ENCODE assay signal across 8 mouse cellular contexts in the genomic region with DNA sequence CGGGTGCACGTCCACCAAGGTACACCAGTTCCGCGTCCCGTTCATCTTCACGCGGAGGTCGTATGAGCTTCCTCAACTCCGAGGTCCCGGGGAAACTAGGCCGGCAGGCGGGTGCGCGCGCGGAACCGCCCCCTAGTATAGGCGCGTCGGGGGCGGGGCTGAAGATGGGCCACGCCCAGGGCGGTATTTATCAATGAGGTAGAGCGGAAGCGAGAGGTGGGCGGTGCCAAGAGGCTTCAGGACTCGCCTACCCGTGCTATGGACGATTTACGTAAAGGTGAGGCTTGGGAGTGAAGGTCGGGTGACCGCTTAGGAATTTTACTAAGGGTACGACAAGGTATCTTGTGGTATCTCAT. TPM values are rescaled to one million over a fixed set of nuclear protein-coding genes. Genes with fewer than 3 reads are reported as not detected.
DNase-seq lines count a peak whose midpoint lies in the region; ATAC-seq lines count a peak whose summit lies in the region.
"Not testable (repeated sequence)": the region's sequence is repeated elsewhere in the genome, so short reads cannot be mapped to it uniquely, and the experiment has no call there.

Gene Tuft1 (minus strand): TSS at position 133 of the 356 bp plus-strand sequence.

- H3K4me3 ChIP-seq in forebrain, embryonic 16.5 days (replicated peaks; ENCODE audit: low read length) = peak within 1 kb of the TSS; percentile 39
- H3K4me3 ChIP-seq in liver, embryonic 12.5 days = peak within 1 kb of the TSS; percentile 61
- peak within 1 kb of the TSS; percentile 41 for H3K4me3 ChIP-seq in midbrain, embryonic 16.5 days (ENCODE audit: low read depth, low read length)

- H3K27ac ChIP-seq in forebrain, embryonic 16.5 days (ENCODE audit: low read length); midbrain, embryonic 16.5 days (ENCODE audit: low read length): not testable (repeated sequence)
- H3K27ac ChIP-seq in liver, embryonic 12.5 days = peak within 1 kb of the TSS; percentile 81

- H3K27me3 ChIP-seq in forebrain, embryonic 16.5 days (replicated peaks; ENCODE audit: control insufficient read depth, insufficient read depth, low read length); midbrain, embryonic 16.5 days (ENCODE audit: control insufficient read depth, insufficient read depth, low read depth, low read length): not testable (repeated sequence)
- H3K27me3 ChIP-seq in liver, embryonic 12.5 days (replicated peaks) = peaks cover 10% of the 10 kb centered on the region

- H3K4me1 ChIP-seq in forebrain, embryonic 16.5 days (replicated peaks; ENCODE audit: control insufficient read depth, insufficient read depth, low read length); midbrain, embryonic 16.5 days (ENCODE audit: control insufficient read depth, insufficient read depth, low read length): not testable (repeated sequence)
- H3K4me1 ChIP-seq in liver, embryonic 12.5 days = peaks cover 28% of the 10 kb centered on the region

- ATAC-seq in forebrain, embryonic 16.5 days = peak; percentile 96
- ATAC-seq in liver, embryonic 12.5 days = peak; percentile 93
- ATAC-seq in midbrain, embryonic 16.5 days = peak; percentile 95

- WGBS in forebrain, embryonic 16.5 days = 0% methylated on average over 16 of the region's 33 CpGs
- 1% methylated on average over 22 of the region's 33 CpGs for WGBS in liver, embryonic 12.5 days (ENCODE audit: insufficient replicate concordance)
- WGBS in midbrain, embryonic 16.5 days = 0% methylated on average over 15 of the region's 33 CpGs

- intact Hi-C loops in heart, postnatal 14 days (cut with DNase I) = not testable (repeated sequence)

- peak; percentile 89 to 90 for DNase-seq in B cell, adult 2 months
- peak; percentile 66 to 71 for DNase-seq in cerebellum, adult 18-20 months
- DNase-seq in heart, postnatal 14 days = peak; percentile 69 to 71
- DNase-seq in kidney, postnatal 14 days = peak; percentile 87
- DNase-seq in spleen, postnatal 14 days (ENCODE audit: low spot score in 2 of 2) = peak; percentile 74 to 75

- H3K9me3 ChIP-seq in forebrain, embryonic 16.5 days (ENCODE audit: control insufficient read depth, low read length); liver, embryonic 12.5 days (replicated peaks); midbrain, embryonic 16.5 days (replicated peaks; ENCODE audit: control insufficient read depth, low read length, poor library complexity, severe bottlenecking): not testable (repeated sequence)

- H3K4me2 ChIP-seq in forebrain, embryonic 16.5 days (ENCODE audit: low read length) = peak within 1 kb of the TSS; percentile 54
- H3K4me2 ChIP-seq in liver, embryonic 12.5 days = peak within 1 kb of the TSS; percentile 88
- H3K4me2 ChIP-seq in midbrain, embryonic 16.5 days (ENCODE audit: low read length) = peak within 1 kb of the TSS; percentile 59

- H3K36me3 ChIP-seq in forebrain, embryonic 16.5 days (ENCODE audit: control insufficient read depth, insufficient read depth); liver, embryonic 12.5 days; midbrain, embryonic 16.5 days (ENCODE audit: control insufficient read depth, insufficient read depth, low read length): not testable (repeated sequence)

- H3K9ac ChIP-seq in forebrain, embryonic 16.5 days (replicated peaks; ENCODE audit: low read depth, low read length) = 0 out of 2 replicates have a peak within 1 kb of the TSS, but pooled peaks have one; percentile 45
- peak within 1 kb of the TSS; percentile 70 for H3K9ac ChIP-seq in liver, embryonic 12.5 days
- peak within 1 kb of the TSS; percentile 38; the same call in 1 of the 2 replicates for H3K9ac ChIP-seq in midbrain, embryonic 16.5 days (ENCODE audit: low read depth, low read length)

RNA-seq across cellular contexts. Expression of gene Tuft1, which starts in this region (rescaled TPM):
- 4.5 and 5.6 TPM in 2 replicates for polyA plus RNA-seq in forebrain, embryonic 16.5 days (2015; fragmentation: Nextera tagmentation; extraction: Ambion mirVana)
- 1 to 10 TPM; 3.1 to 3.9 TPM for total RNA-seq in heart, postnatal 14 days (2021)
- polyA plus RNA-seq in liver, embryonic 12.5 days (2016; fragmentation: Nextera tagmentation; extraction: Ambion mirVana) = 5.4 and 7.5 TPM in 2 replicates
- polyA plus RNA-seq in midbrain, embryonic 16.5 days (2015; fragmentation: Nextera tagmentation; extraction: Ambion mirVana) = 5.9 and 6.7 TPM in 2 replicates
